Mouse (Mus musculus): ENCODE results near the gene Ube2e1.
"Not testable (repeated sequence)": the region's sequence is repeated elsewhere in the genome, so short reads cannot be mapped to it uniquely, and the experiment has no call there.

Gene Ube2e1

DNA sequence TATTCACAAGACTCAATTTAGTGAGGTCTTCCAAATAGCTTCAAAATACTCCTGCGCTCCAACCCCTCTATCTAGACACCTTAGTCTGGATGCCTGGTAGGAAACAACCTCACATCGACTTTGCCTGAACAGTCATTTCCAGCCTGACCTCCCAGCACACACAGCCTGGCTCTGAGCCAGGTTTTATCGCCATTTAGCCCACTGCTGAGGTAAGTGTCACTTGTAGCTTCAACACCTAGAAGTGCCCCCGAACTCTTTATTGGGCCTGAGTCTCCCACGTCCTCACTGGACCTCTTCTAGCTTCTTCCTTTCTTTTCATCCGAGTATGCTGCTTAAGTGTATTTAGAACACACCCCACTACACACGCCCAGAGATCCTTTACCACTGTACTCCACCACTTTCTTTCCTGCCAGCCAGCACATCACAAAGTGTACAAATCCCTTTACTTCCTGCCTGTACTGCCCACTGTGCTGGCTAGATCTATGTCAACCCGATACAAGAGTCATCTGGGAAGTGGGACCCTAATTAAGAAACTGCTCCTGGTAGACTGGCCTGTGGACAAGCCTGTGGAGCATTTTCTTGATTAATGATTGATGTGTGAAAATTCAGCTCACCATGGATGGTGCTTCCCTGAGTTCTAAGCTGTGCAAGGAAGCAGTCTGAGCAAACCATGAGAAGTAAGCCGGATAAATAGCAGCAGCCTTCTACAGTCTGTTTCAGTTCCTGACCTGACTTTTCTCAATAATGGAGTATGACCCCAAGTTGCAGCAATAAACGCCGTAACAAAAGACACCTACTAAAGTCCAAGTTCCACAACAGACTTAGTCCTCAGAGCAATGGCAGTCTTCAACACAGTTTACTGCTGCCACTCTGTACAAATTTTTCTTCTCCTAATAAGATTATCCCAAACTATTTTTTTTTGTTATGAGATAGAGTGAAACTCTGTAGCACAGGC is 13.9 kb downstream of the Ube2e1 start:
- DNase-seq = no peak

DNA sequence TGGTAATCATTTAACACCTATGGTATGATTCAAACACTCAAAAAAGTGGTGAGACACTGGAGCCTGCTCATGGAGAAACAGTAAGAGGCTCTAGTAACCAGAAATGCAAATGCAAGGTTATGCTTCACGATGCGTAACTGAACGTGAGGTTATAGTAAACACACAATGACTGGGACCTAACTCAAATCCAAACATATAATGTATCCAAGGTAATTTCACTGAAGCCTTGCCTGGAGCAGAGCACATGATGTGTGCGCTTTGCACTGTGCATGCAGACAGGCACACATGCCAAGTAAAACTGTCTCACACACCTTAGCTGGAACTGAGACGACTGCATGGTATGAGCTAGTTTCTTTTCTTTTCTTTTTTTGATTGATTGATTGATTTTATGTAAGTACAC is 27.5 kb downstream of the Ube2e1 start:
- no peak for DNase-seq

DNA sequence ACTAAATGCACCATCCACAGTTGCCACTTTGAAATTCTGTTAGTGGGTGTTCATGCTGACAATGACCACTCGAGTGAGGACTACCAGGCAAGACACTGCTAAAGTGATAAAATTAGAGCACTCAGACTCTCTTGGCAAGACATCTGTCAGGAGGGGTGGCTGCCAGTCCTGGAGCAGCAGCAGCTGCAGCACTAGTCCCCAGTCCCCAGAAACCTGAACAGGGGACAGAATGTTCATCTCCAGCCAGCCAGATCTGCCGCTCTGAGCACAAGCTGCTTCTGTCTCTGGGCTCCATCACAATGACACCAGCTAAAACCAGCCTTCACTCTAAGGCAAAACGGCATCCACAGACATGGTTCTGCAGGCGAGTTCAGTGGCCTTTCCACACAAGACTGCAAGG is 28.4 kb downstream of the Ube2e1 start:
- peak; percentile 29 to 30 for DNase-seq

DNA sequence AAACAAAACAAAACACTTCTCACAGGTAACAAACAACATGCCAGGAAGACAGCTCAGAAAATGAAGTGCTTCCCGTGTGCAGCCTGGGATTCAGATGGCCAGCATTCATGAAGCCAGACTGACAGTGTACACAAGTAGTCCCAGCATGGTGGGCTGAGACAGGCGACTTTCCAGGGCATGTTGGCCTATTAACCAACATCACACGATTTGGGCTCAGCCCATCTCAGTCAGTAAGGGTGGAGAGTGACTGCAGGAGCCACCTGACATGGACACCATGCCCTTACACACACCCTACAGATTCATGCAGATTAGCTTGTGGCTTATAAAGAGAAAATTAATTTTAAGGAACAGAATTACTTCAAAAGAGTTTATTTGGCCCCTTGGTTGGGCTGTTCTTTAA is 28.9 kb downstream of the Ube2e1 start:
- DNase-seq = no peak

DNA sequence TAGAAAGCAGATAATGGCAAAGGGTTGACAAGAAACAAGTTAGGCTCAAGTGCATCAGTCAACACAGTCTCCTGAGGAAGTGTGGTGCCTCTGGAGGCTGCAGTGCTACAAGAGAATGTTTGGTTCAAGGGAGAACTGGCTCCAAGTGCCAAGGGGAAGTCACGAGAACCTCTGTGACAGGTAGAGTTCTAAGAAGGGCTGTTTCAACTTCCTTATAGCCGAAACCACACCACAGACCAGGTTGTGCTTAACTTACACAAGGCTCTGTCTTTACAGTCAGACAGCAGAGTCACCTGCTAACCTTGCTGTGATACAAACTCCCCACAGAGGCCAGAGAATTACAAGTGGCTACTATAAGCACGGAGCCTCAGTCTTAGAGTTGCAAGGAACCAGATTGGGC is 30.1 kb downstream of the Ube2e1 start:
- no peak for DNase-seq

DNA sequence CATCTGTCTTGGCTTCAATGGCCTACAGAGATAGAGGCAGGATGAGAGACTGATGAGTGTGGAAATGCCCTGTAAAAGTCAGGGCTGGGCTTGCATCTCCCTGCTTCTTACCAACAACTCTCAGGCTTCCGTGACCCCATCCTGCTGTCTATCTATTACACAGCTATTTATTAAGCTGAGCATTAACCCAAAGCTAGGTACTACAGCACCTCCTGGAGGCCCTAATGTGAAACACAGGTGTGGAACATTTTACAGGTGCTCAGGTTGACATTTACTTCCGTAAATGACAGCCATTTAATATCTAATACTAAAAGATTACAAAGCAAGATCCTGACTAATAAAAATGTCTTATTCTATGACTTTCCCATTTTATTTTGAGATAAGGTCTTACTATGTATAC is 31.0 kb downstream of the Ube2e1 start:
- DNase-seq = peak in 1 of 2 experiments; percentile 14

DNA sequence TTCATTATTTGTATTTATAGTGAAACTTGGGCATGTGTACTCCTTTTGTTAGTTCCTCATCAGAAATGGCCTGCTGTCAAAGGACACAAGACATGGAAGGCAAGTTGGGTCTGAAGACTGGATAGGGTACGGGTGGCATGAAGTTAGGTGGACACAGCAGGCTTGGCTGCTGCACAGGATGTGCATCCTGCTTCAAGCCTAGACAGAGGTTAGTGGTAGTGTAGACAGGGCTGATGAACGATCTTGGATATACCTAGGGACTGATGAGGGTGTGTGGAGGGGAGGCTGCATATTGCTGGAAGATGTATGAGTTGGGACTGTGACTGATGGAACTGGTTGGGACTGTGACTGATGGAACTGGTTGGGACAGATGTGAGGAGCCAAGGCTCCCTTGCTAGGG is 32.8 kb downstream of the Ube2e1 start:
- DNase-seq = no peak

DNA sequence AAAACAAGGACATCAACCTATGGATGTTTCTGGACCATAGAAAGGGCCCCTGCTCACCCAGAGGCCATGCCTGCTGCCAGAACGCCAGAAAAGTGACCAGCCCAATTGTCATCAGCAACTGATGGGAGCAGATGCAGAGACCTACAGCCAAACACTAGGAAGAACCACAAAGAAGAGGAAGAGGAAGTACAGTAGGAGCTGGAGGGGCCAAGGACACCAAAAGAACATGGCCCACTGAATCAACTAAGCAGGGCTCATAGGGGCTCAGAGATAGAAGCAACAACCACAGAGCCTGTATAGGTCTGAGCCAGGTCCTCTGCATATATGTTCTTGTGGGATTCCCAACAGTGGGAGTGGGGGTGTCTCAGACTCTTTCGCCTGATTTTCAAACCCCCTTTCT is 34.2 kb downstream of the Ube2e1 start:
- DNase-seq = no peak

DNA sequence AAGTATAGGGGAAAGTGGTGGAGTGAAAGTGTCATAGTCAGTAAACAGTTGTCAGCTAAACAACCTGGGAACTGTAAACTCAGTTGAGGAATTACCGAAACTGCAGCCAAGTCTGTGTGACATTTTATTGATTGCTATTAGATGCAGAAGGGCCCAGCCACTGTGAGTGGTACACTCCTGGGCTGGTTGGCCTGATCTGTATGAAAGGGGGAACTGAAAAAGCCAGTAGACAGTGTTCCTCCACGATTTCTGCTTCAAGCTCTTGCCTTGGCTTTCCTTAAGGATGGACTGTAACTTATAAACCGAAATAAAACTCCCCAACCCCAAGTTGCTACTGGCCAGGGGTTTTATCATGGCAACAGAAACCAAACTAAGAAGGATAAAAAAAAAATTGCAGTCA is 39.1 kb downstream of the Ube2e1 start:
- no peak for DNase-seq

DNA sequence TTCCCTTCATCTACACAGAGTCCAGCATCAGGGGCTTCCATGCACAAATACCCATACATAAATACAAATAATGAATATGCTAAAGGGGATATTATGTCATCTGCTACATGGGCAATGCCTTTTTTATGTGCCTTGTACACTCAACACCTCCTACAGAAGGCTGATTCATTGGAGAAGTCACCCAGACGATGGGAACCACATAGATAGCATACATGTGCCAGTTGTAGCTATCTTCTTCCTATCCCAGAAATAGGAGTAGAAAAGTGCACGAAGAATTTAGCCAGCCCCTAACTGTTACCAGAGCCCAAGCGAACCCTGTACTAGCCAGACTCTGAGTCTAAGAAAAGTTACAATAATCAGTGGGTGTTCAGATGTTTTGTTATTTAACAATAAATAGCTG is 39.5 kb downstream of the Ube2e1 start:
- DNase-seq = no peak

DNA sequence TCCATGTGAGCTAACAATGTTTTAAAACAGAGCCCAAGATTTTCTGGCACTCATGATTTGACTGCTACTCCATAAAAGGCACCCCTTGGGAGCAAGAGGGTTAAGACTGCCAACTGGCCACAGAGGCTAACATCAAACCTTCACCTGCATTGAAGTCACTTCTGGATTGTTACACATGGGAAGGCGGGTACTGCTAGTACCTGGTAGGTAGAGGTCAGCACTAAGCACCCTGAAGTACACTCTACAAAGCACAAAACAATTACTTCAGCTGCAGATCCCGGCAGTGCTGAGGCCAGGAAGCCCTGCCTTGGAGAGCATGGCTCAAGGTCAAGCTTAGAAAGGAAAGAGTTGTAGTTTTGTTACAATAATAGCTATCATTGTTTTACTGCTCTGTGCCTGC is 44.3 kb downstream of the Ube2e1 start:
- DNase-seq = no peak

DNA sequence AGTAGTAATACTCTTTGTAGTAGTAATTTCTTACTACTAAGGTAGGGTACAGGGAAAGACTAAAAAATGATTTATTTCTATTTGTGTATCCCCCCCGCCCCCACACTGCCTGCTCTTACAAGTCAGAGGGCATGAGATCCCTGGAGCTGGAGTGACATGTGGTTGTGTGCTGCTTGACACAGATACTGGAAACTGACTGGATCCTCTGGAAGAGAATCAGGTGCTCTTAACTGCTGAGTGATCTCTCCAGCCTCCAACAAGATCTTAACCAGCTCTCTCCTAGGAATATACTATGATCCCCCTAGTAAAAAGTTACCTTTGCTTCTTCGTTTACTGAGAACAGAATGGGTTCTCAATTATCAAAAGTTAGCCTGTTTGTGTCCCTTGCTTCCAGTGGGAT is 45.2 kb downstream of the Ube2e1 start:
- no peak for DNase-seq

DNA sequence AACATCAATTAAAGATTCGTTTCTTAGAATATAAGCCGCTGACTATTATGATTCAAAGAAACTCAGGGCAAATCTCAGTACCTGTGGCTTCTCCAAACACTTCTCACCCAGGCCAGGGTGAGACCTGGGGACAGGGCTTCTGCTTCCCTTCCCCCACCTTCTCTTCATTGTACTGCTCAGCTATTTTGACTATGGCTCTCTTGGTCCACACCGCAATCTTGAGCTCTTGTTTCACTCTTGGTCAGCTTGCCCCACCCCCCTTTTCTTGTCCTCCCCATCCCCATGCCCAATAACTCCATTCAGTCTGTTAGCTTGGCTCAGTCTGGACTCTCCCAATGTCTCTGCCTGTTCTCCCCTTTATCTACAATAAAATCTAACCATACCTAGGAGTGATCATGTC is 46.2 kb downstream of the Ube2e1 start:
- no peak for DNase-seq

DNA sequence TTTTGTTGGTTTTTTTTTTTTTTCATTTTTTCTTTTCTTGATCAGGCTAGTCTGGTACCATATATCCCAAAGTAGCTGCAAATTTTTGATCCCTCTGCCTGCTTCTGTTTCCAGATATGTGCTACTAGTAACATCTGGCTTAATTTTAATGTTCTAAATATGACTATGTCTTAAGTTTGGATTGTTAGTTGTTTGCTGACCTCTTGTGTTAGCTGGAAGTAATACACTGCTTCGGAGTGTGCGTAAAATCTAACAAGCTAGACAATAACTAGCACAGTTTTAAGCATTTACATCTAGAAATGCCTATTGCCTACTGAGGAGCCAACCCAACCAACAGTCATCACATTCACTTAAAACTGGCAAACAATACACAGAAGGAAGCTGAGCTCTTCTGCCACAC is 47.1 kb downstream of the Ube2e1 start:
- DNase-seq = no peak

DNA sequence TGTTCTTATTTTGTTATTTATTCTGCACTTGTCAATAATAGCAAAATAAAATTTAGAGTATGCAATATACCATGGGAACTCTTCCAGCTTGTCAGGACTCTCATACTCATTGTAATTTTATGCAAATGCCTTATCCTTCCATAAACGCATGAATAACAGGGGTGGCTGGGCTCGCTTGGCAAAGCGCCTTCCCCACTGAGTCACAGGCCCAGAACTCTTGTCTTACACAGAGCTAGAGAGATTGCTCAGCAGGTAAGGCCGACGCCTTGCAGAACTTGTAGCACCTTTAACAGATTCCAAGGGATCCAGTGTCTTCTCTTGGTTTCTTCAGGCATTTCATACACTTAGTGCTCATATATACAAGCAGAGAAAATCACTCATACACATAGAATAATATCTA is 51.3 kb downstream of the Ube2e1 start:
- no peak for DNase-seq

DNA sequence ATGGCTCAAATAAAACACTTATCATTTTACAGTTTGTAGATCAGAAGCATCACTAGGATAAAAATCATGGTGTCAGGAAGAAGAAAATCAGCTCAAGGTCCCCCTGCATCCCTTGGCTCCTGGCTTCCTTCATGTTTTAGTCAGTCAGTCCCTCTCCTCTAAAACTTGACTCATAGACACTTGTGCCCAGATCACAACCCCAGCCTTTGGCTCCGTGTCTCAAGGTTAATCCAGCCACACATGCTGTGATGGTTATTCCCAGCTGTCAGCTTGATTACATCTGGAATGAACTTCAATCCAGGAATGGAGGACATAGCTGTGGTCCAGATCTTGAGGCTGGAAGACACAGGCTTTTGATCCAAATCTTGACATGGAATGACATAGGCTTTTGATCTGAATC is 57.1 kb downstream of the Ube2e1 start:
- no peak for DNase-seq

DNA sequence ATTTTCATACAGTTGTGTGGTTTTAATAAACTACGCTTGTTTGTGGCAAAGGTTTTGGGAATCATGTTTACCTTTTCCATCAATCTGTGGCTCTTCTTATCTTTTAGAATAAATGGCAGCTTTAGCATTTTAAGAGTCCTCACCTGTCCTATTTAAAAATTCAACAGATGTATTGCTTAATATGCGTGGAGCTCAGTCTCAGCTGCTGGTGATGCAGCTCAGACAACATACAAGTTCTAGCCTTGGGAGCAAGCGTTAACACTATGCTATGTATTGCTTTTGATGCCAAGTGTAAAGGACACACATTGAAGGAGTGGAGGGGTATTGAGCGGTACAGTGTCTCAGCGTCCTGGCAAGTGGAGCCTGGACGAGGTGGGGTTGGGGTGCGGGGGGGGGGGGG is 60.0 kb downstream of the Ube2e1 start:
- DNase-seq = peak; percentile 9 to 11

DNA sequence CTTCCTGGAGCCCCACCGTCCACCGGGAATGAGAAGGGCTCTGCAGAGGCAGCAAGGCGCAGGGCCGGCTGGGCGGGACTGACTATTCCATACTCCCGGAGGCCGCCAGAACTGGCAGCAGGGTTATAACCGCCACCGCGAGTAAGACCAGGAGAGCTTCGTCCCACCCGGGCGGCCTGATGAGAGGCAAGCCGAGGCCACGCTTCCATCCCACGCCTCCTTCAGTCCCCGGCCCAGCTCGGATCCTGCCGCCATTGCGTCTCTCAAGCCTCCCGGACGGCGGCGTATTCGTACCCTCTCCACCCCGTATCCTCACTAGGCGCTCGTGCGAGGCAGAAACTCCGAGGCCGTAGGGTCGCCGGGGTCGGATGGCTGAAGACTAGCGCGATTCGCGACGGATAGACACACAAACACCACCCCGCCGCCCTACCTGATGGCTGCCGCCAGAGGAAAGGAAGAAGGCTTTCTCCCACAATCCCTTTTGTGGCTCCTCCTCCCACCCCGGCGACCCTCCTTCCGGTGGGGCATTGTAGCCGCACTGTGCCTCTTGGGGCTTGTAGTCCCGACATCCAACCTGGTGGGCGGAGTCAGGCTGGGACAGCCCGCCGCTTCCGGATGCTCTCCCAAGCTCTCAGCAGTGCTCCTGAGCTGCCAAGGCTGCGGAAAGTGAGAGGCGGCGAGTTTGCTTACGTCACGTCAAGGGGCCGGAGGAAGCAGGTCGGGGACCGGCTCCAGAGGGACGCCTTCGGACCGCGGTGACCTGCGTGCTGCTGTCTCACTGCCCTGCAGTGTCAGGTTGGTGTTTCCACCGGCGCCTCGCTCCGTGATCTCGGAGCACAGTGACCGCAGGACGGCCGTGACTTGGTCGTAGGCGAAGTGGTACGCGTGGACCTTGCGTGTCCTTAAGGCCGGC is 60.9 kb downstream of the Ube2e1 start, which contains the start of the genes Nkiras1 and Rpl15:
Gene Nkiras1 (plus strand): TSS at position 608 of the 913 bp plus-strand sequence.
Gene Rpl15 (minus strand): TSS at position 863 of the 913 bp plus-strand sequence.
- peak; percentile 98 to 99 for DNase-seq

DNA sequence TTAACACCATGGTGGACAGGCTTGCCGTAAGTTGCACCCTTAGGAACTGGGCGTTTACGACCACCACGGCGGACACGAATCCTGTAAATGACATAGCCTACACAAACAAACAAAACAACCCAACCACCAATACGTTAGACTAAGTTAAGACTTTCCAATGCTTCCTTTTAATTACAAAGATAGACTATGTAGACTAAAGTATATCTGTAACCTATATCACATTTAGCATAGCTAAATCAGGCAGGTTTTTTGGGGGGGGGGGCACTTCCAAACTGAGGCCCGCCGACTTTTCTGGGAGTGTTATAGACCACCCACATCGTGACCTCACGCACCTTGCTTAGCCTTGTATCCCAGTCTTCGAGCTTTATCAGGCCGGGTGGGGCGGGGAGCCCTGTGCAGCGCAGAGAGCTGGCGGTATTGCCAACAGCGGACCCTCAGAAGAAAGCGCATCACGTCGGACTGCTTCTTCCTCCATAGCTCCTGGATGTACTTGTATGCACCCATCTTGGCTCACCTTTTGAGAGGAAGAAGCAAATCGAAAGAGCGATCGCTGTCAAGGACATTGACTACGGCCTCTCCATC is 61.6 kb downstream of the Ube2e1 start:
- DNase-seq = not testable (repeated sequence)

DNA sequence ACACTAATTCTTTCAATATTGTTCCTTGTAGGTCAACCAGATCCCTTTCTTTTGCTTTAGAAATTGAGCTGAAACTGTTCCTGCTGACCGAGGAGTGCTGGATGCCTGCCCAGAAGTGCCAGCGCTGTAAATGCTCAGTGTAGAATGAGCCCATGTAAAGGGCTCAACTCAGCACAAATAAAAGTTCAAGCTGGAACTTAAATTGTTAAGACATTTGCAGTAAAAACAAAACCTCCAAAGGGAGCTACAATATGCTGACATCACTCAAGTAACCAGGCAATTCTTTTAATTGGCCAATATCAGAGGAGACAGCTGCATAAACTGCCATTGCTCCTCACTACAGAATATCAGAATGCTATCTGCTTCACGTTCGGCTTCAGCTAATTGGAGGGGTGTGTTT is 68.2 kb downstream of the Ube2e1 start:
- DNase-seq = peak; percentile 55 to 80

DNA sequence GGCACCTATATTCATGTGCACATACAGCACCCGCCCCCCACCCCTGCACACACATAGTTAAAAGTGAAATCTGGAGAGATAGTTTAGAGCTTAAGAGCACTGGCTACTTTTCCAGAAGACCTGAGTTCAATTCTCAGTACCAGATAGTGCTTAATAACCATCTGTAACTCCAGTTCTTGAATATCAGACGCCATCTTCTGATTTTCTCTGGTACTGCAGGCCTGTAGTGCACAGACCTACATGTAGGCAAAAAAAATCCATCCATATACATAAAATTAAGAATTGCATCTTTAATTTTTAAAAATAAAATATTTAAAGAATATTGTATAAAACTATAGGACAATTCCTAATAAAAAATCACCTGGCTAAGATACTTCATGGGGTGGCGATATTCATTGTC is 70.5 kb downstream of the Ube2e1 start:
- DNase-seq = no peak

DNA sequence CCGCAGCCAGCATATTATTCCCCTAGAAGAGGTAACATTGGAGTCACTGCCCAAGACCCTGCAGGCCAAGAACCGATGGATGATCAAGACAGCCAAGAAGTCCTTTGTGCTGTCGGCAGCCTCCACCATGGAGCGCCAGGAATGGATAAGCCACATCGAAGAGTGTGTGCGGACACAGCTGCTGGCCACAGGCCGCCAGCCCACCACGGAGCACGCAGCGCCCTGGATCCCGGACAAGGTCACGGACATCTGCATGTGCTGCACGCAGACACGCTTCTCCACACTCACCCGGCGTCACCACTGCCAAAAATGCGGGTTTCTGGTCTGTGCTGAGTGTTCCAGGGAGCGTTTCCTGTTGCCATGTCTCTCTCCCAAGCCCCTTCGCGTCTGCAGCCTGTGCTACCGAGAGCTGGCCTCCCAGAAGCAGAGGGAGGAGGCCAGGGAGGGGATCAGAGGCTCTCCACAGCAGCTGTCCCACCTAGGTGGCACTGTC is 89.0 kb downstream of the Ube2e1 start:
- no peak for DNase-seq

DNA sequence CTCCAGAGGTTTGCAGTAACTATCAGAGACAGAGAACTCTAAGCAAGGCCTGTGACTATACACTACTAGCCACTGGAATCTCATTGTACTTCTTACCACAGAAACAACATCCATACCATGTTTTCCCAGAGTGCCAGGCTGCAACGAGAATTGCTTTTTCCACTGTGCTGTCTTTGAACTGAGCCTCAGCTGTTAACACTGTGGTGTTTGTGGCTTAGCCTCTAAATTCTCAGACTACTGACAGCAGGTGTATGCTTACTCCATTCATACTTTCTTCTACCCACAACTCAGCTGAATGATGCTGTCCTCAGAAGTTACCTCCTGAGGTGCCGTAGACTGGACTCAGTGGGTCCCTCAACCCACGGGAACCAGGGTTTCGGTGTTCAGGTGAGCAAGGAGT is 89.9 kb downstream of the Ube2e1 start:
- no peak for DNase-seq
